Mouse (Mus musculus): ENCODE results near the gene Ly6g. TPM values are rescaled to one million over a fixed set of nuclear protein-coding genes. Genes with fewer than 3 reads are reported as not detected.
"Not testable (repeated sequence)": the region's sequence is repeated elsewhere in the genome, so short reads cannot be mapped to it uniquely, and the experiment has no call there.

The Ly6g gene
- total RNA-seq (2021) = not detected
- not detected in 2 replicates for polyA plus RNA-seq (2012; rRNA removed)
- long read RNA-seq = 0 reads

GRCm38 (mm10) chr15:75154940-75155339 lies at the start of gene Ly6g:
Gene Ly6g, plus strand, starts transcription at chr15:75155240.
- DNase-seq = no peak

- not testable (repeated sequence) for DNase-seq
Observed at GRCm38 (mm10) chr15:75110424-75110823, 44.6 kb upstream of the Ly6g start.

- DNase-seq = not testable (repeated sequence)
Observed at GRCm38 (mm10) chr15:75111861-75112630, 43.0 kb upstream of the Ly6g start, which contains the start of gene Ly6c2. Gene Ly6c2, minus strand, starts transcription at chr15:75111970.

GRCm38 (mm10) chr15:75116525-75116924 lies 38.5 kb upstream of the Ly6g start:
- DNase-seq = no peak

- DNase-seq = not testable (repeated sequence)
Observed at GRCm38 (mm10) chr15:75117481-75117880, 37.6 kb upstream of the Ly6g start.

- peak; percentile 30 for DNase-seq
Observed at GRCm38 (mm10) chr15:75118742-75119141, 36.3 kb upstream of the Ly6g start.

- peak; percentile 12 for DNase-seq
Observed at GRCm38 (mm10) chr15:75120066-75120465, 35.0 kb upstream of the Ly6g start.

GRCm38 (mm10) chr15:75132346-75132745 lies 22.7 kb upstream of the Ly6g start:
- not testable (repeated sequence) for DNase-seq

GRCm38 (mm10) chr15:75135090-75135783 lies 19.8 kb upstream of the Ly6g start:
- DNase-seq = not testable (repeated sequence)

GRCm38 (mm10) chr15:75137739-75138138 lies 17.3 kb upstream of the Ly6g start:
- DNase-seq = not testable (repeated sequence)

- peak; percentile 5 for DNase-seq
Observed at GRCm38 (mm10) chr15:75141812-75142360, 13.2 kb upstream of the Ly6g start.

GRCm38 (mm10) chr15:75143735-75144134 lies 11.3 kb upstream of the Ly6g start:
- no peak for DNase-seq

- no peak for DNase-seq
Observed at GRCm38 (mm10) chr15:75153087-75153486, 2.0 kb upstream of the Ly6g start.

GRCm38 (mm10) chr15:75157646-75158045 lies 2.6 kb downstream of the Ly6g start:
- DNase-seq = no peak

GRCm38 (mm10) chr15:75175506-75175905 lies 20.5 kb downstream of the Ly6g start:
- peak; percentile 13 for DNase-seq

- no peak for DNase-seq
Observed at GRCm38 (mm10) chr15:75186291-75186690, 31.3 kb downstream of the Ly6g start.

- no peak for DNase-seq
Observed at GRCm38 (mm10) chr15:75189116-75189515, 34.1 kb downstream of the Ly6g start.

GRCm38 (mm10) chr15:75190560-75190959 lies 35.5 kb downstream of the Ly6g start:
- DNase-seq = not testable (repeated sequence)

All from adrenal gland, adult 2 months (tissue).